Mouse (Mus musculus) G1E (cell line): ENCODE measurements around the gene Olfr288.

Experiments
- CTCF ChIP-seq: IDR thresholded peaks from 2 replicates; pipeline ENCODE4 v1.5.1; 2012; ENCODE audit warnings: low read depth, low read length, inconsistent platforms, mixed read lengths
- GATA1 ChIP-seq: IDR thresholded peaks from 2 replicates; pipeline ENCODE4 v1.6.1; 2012; ENCODE audit warnings: borderline replicate concordance, low read length, inconsistent platforms, mixed read lengths
- POLR2AphosphoS5 ChIP-seq: IDR thresholded peaks from 2 replicates; pipeline ENCODE4 v1.6.1; 2012; ENCODE audit warnings: low read depth, low read length, inconsistent platforms; ENCODE audit not compliant: insufficient replicate concordance
- TAL1 ChIP-seq: conservative IDR thresholded peaks from 2 replicates; pipeline ENCODE4 v1.6.1; 2012; ENCODE audit warnings: low read depth, low read length, inconsistent platforms, mixed read lengths

DNA sequence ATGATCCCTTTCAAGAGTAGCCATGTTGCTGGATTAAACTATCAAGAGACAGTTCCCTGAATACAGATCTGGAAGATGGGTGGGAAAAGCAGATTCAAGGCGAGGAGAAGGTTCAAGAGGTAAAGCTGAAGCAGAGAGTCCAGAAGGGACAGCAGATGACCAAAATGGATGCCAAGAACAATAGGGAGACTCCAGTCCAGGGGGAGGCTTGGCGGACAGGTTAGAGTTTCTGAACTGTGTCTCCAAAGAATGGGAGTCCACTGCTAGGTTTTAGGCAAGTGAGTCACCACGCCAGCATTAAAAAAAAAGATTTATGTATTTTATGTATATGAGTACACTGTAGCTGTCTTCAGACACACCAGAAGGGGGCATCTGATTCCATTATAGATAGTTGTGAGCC lies 40.7 kb downstream of the Olfr288 start:
- no peak for TF ChIP-seq CTCF
- TF ChIP-seq GATA1, result no peak
- no peak for TF ChIP-seq POLR2AphosphoS5
- no peak for TF ChIP-seq TAL1
